Mouse (Mus musculus) stomach, postnatal 0 days (tissue): ENCODE measurements around the gene Atp8b3.

Experiments
- CTCF ChIP-seq: IDR thresholded peaks from 2 replicates; pipeline ENCODE4 v1.5.1; 2016; ENCODE audit warnings: antibody characterized with exemption, low read depth, mild to moderate bottlenecking, moderate library complexity
- EP300 ChIP-seq: optimal IDR thresholded peaks from 2 replicates; pipeline ENCODE3; 2016; ENCODE audit warnings: antibody characterized with exemption

GRCm38 (mm10) chr10:80496421-80496820 lies 42.5 kb downstream of the Atp8b3 start:
- no peak for TF ChIP-seq CTCF
- no peak for TF ChIP-seq EP300
